Mouse (Mus musculus) layer of hippocampus, postnatal 14 days (tissue): Measurements from ENCODE around the gene Ifngr2. TPM values are rescaled to one million over a fixed set of nuclear protein-coding genes. Genes with fewer than 3 reads are reported as not detected.

ENCODE experiments used
- DNase-seq, 2 experiments: peaks; one replicate each; pipeline ENCODE4 v3.0.0; 2021 to 2022; ENCODE audit warnings: low spot score in 2 of 2, mixed read lengths in 1 of 2
- total RNA-seq, 2 experiments: library from RNA; stranded (reverse); gene quantifications; 2 replicates each; pipeline ENCODE4 v1.2.3; 2021

The Ifngr2 gene
- total RNA-seq, 2 experiments from 2014 or later: 82.4 to 87.0 TPM

GRCm38 (mm10) chr16:91534888-91535287 lies 12.0 kb upstream of the Ifngr2 start:
- DNase-seq: no peak

DNA sequence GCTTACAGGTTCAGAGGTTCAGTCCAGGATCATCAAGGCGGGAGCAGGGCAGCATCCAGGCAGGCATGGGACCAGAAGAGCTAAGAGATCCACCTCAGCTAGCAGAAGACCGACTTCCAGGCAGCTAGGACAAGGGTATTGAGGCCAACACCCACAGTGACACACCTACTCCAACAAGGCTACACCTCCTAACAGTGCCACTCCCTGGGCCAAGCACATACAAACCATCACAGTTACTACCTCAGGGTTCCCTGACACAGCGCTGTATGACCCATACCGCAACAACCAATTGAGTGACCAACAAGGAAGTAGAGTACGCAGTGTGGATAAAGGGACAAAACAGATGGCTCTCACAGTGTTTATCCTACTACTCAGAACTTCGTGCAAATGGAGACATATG lies 10.5 kb upstream of the Ifngr2 start:
- DNase-seq: no peak

DNA sequence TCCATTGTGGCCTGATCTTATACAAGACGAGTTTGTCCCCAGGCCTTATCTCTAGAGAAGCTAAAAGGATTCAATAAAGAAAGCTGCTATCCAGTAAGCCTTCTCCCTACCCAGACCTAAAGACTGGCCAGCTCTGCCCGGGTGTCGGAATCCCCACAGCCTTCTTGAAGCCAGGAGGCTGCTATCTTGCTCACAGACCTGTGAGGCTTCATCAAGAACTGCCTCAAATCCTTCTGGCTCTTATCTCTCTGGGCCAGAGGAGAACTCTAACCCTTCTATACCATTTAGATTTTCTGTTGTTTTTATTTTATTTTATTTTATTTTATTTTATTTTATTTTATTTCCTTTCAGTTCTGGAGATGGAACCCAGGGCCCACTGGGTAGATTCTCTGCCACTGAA lies 9.8 kb upstream of the Ifngr2 start:
- DNase-seq: no peak

- no peak for DNase-seq
Measured at GRCm38 (mm10) chr16:91538051-91538450, 8.8 kb upstream of the Ifngr2 start.

- DNase-seq: no peak
Measured at GRCm38 (mm10) chr16:91538513-91538912, 8.4 kb upstream of the Ifngr2 start.

GRCm38 (mm10) chr16:91541573-91542081 lies 5.2 kb upstream of the Ifngr2 start:
- DNase-seq: peak; percentile 56 to 81

- no peak for DNase-seq
Measured at GRCm38 (mm10) chr16:91543619-91544018, 3.3 kb upstream of the Ifngr2 start.

GRCm38 (mm10) chr16:91545597-91546281 lies 1.1 kb upstream of the Ifngr2 start:
- no peak for DNase-seq

GRCm38 (mm10) chr16:91546391-91546835 lies 459 bp upstream of the Ifngr2 start:
- no peak for DNase-seq

DNA sequence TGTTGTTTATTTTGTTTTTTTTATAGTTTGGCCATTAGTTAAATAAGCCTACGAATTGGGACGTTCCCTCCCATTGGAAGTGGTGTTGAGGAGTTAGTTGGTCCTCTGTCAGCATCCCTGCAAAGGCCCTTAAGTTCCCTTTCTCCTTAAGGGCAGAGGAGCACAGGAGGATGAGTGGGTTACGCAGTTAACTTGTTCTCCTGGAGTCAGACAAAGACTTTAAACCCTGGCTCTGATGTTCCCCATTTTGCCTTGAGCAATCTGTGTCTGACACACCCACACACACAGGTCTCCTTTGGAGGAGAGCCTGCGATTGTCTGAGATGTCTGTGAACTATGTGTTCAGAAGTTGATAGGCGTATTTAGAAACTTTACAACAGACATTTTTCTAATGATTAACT lies 1.1 kb downstream of the Ifngr2 start:
- DNase-seq: no peak

DNA sequence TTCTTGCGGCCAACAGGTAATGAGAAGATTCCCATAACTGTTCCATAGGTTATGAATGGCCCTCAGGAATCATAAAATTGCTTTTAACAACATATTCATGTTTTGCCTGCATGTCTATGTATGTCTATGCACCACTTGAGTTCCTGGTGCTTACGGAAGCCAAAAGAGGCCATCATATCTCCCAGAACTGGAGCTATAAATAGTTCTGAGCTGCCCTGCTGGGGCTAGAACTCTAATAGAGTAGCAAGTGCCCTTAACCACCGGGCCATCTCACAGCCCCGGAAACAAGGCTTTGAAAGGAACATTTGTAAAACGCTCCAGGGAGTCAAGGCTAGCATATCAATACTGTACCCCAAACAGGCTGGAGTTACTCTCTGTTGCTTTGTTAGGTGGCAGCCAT lies 1.7 kb downstream of the Ifngr2 start:
- DNase-seq: no peak

GRCm38 (mm10) chr16:91548996-91549395 lies 2.1 kb downstream of the Ifngr2 start:
- DNase-seq: no peak

GRCm38 (mm10) chr16:91549616-91550015 lies 2.7 kb downstream of the Ifngr2 start:
- DNase-seq: no peak

GRCm38 (mm10) chr16:91551081-91551524 lies 4.2 kb downstream of the Ifngr2 start:
- no peak for DNase-seq

- DNase-seq: no peak
Measured at GRCm38 (mm10) chr16:91552072-91552471, 5.2 kb downstream of the Ifngr2 start.

- no peak for DNase-seq
Measured at GRCm38 (mm10) chr16:91553625-91554024, 6.8 kb downstream of the Ifngr2 start.

DNA sequence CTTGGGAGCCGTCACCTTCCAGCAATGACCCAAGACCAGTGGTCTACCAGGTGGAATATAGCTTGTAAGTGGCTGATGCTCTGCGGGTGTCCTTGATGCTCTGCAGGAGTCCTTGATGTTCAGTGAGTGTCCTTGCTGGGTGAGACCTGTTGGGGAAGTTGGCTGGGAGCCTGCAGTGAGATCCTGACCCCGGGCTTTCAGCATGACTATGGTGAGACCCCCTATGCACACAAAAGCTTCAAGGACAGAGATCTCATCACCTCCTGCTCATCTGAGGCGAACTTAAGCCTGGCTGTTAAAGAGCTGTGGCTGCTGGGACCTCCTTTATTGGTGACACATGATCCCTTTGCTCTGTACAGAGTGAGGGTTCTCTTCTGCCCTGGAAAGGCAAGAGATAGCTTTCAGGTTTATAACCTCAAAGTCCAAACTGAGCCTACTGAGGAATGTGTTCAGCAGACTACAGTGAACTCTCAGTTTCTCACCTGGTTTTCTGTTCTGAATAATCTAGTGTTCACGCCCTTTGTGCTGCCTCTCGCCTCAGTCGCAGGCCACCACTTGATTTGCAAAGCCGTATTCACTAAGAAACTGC lies 8.2 kb downstream of the Ifngr2 start:
- no peak for DNase-seq

GRCm38 (mm10) chr16:91556659-91557058 lies 9.8 kb downstream of the Ifngr2 start:
- DNase-seq: no peak

- DNase-seq: no peak
Measured at GRCm38 (mm10) chr16:91557214-91557613, 10.3 kb downstream of the Ifngr2 start.

DNA sequence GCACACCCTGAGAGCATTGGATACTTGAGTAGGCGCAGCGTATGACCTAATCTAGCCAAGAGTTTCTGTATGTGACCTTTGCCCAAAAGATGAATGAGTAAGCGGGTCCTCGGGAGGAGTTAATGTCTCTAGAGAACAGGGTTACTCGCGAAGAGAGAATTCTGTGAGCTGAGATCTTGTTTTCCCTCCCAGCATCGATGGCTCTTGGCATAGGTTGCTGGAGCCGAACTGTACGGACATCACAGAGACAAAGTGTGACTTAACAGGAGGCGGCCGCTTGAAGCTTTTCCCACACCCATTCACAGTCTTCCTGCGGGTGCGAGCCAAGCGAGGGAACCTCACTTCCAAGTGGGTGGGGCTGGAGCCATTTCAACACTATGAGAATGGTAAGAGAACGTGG lies 10.8 kb downstream of the Ifngr2 start:
- peak in 1 of 2 experiments; percentile 46 for DNase-seq

- no peak for DNase-seq
Measured at GRCm38 (mm10) chr16:91561099-91561498, 14.2 kb downstream of the Ifngr2 start.

- no peak for DNase-seq
Measured at GRCm38 (mm10) chr16:91561541-91562457, 14.9 kb downstream of the Ifngr2 start.
